Mouse (Mus musculus): ENCODE measurements at regions not wholly inside any gene's neighbourhood (a gene's known extent, or its start where the extent isn't known, plus 50 kb on each side); places are given as distances from the start of the nearest gene placed in this dataset.

DNA sequence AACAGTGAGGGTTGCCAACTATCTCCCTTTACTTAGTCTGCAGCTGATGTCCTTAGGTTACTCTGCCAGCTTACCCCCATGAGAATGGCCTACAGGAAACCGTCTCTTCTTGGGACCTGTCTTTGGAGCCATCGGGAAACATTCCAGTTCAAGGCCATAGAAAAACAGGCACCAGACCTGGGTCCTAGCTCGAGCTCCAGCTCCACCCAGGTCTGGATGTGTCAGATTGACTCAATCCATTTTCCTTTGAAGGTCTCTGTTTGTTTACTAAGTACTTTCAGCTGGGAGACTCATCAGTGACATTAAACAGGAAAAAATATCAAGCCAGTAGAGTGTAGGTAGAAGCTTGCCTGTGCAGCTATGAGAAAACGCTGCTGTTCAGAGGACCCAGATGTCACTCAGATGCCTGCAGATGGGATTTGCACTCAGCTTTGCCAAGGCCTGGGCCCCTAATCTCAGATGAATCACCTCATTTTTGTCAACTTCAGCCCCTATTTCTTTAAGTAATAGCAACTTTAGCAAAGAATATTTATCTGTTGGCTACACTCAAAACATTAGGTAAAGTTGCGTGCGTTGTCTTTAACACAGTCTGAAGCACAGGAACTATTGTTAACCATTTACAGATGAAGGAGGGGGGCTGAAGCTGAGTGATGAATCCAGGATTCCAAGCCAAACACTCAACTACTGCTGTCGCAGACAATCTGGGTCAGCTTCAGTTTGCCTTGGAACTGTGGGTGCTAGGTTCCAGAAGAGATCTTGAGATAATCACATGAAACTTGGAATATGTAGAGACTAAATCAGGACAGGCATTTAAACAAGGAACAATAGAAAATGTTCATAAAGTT is 359.0 kb upstream of the Tnp1 start:
- no peak for ATAC-seq (replicated peaks; ENCODE audit: low FRiP score, poor library complexity, severe bottlenecking)

DNA sequence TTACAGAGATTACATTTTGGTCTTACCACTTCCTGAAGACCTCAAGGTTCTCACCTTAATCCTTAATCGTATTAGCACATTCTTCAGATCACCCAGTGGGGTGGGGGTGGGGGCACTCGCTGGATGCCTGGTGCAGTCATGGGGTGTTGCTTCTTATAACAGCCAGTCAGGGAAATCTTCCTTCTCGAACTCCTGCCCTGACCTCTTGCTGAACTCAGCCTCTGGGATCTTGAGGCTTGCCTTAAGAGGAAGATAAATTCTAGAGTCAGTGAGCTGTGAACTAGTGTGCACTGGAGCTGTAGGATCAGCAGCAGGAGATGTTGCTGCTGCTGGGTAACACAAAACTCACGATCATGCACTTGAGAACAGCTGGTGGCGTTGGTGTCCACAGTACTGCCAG is 352.5 kb upstream of the Tnp1 start:
- ATAC-seq (replicated peaks; ENCODE audit: low FRiP score, poor library complexity, severe bottlenecking), result no peak

GRCm38 (mm10) chr1:73365842-73366241 is 350.1 kb upstream of the Tnp1 start:
- ATAC-seq (replicated peaks; ENCODE audit: low FRiP score, poor library complexity, severe bottlenecking), result no peak

- ATAC-seq (replicated peaks; ENCODE audit: low FRiP score, poor library complexity, severe bottlenecking), result no peak
These were observed 348.6 kb upstream of the Tnp1 start for GRCm38 (mm10) chr1:73364300-73364683.

- no peak for ATAC-seq (replicated peaks; ENCODE audit: low FRiP score, poor library complexity, severe bottlenecking)
These were observed 348.0 kb upstream of the Tnp1 start for GRCm38 (mm10) chr1:73363549-73364299.

- ATAC-seq (replicated peaks; ENCODE audit: low FRiP score, poor library complexity, severe bottlenecking), result no peak
These were observed 346.4 kb upstream of the Tnp1 start for GRCm38 (mm10) chr1:73362122-73362521.

- ATAC-seq (replicated peaks; ENCODE audit: low FRiP score, poor library complexity, severe bottlenecking), result no peak
These were observed 345.6 kb upstream of the Tnp1 start for GRCm38 (mm10) chr1:73361300-73361699.

GRCm38 (mm10) chr1:73354447-73354846 is 338.7 kb upstream of the Tnp1 start:
- ATAC-seq (replicated peaks; ENCODE audit: low FRiP score, poor library complexity, severe bottlenecking), result no peak

- ATAC-seq (replicated peaks; ENCODE audit: low FRiP score, poor library complexity, severe bottlenecking), result no peak
These were observed 332.8 kb upstream of the Tnp1 start for GRCm38 (mm10) chr1:73348476-73348875.

- no peak for ATAC-seq (replicated peaks; ENCODE audit: low FRiP score, poor library complexity, severe bottlenecking)
These were observed 328.9 kb upstream of the Tnp1 start for GRCm38 (mm10) chr1:73344587-73344986.

- no peak for ATAC-seq (replicated peaks; ENCODE audit: low FRiP score, poor library complexity, severe bottlenecking)
These were observed 326.2 kb upstream of the Tnp1 start for GRCm38 (mm10) chr1:73341911-73342310.

GRCm38 (mm10) chr1:73337401-73337800 is 321.7 kb upstream of the Tnp1 start:
- no peak for ATAC-seq (replicated peaks; ENCODE audit: low FRiP score, poor library complexity, severe bottlenecking)

DNA sequence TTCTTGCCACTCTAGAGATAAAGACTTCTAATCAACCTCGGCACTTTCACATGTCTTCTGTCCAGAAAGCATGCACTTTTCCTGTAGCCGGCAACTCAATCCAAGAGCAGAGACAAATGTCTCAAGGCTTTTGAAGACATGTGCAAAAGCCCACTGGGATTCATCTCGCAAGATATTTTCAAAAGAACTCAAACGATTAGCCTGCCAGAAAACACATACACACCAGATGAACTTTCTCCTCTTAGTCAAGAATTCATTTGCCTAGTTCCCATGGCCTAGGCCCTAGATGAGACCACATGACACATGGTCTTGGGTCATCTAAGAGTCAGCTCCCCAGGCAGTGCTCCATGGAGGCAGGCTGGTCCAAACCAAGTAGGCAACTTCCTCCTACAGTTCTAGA is 293.8 kb upstream of the Tnp1 start:
- no peak for ATAC-seq (replicated peaks; ENCODE audit: low FRiP score, poor library complexity, severe bottlenecking)

GRCm38 (mm10) chr1:73308420-73308819 is 292.7 kb upstream of the Tnp1 start:
- ATAC-seq (replicated peaks; ENCODE audit: low FRiP score, poor library complexity, severe bottlenecking), result no peak

DNA sequence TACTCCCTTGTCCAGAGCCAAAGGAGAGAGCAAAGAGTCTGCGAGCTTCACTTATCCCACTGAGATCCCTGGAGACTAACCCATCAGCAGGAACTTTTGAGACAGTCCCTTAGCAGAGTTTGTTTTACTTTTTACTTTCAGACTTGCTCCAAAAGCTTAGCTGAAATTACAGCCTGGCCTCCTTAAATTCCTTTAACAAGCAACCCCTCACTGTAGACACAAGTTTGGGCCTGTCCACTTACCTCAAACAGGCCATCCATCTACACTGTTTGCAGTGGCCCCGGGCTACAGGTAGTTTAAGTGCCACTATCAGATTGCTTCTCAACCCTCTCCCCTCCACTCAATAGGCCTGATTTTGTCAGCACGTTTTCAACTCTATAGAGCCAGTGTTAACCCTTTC is 291.5 kb upstream of the Tnp1 start:
- ATAC-seq (replicated peaks; ENCODE audit: low FRiP score, poor library complexity, severe bottlenecking), result no peak

GRCm38 (mm10) chr1:73299978-73300688 is 284.4 kb upstream of the Tnp1 start:
- no peak for ATAC-seq (replicated peaks; ENCODE audit: low FRiP score, poor library complexity, severe bottlenecking)

GRCm38 (mm10) chr1:73285342-73285741 is 269.6 kb upstream of the Tnp1 start:
- ATAC-seq (replicated peaks; ENCODE audit: low FRiP score, poor library complexity, severe bottlenecking), result no peak

DNA sequence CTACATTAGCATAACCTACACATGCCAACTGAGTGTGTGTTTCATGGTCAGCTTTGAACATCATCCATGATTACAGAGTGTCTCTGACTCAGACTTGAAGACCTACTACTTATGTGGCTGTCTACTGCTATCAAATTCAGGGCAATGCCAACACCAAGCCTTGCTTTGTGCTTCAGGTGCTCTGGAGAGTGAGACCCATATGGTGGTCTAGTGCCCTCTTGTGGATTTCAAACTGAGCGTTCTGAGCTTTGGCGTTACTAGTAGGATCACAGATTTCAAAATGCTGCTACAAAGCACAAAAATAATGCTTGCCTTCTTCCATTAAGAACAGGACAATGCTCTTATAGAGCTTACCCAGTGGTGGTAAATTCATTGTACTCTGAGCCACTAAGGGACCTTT is 258.8 kb upstream of the Tnp1 start:
- no peak for ATAC-seq (replicated peaks; ENCODE audit: low FRiP score, poor library complexity, severe bottlenecking)

- no peak for ATAC-seq (replicated peaks; ENCODE audit: low FRiP score, poor library complexity, severe bottlenecking)
These were observed 255.2 kb upstream of the Tnp1 start for GRCm38 (mm10) chr1:73270787-73271391.

DNA sequence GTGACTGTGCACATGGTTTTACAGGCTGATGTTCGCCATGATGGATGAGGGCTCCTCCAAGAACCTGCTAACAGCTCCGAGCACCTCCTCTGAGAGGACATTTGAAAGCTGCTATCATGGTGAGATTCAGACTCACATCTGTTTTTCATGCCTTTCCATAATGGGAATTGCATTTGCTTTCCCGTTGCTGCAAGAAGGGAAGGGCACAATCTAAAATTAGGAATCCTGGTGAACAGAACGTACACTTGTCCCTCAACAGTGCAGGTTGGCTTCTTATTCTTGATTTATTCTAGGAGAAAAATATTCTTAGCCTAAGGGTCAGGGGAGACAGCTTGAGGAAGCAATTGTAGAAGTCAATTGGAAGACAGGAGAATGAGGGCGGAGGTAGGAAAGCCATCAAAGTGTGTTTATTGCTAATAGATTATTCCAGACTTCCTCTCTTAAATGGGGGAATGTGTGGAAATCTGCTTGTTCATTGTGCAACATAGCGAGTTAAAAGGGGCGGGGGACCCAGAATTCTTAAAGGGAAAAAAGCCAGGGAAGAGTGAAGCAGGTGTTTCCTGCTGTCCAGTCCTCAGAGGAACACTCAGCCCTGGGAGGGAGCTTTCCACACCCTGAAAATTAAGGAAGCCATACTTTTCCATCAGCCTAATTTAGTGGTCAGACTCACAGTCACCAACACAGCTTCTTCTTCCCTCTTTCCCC is 253.5 kb upstream of the Tnp1 start:
- ATAC-seq (replicated peaks; ENCODE audit: low FRiP score, poor library complexity, severe bottlenecking), result no peak

All from erythroblast, adult 5-6 weeks (primary cell).